Mouse (Mus musculus) myocyte (in vitro differentiated cells): Measurements from ENCODE around the gene Raet1e. TPM values are rescaled to one million over a fixed set of nuclear protein-coding genes. Genes with fewer than 3 reads are reported as not detected.
"Not testable (repeated sequence)": the region's sequence is repeated elsewhere in the genome, so short reads cannot be mapped to it uniquely, and the experiment has no call there.

Experiments used
- H3K27me3 ChIP-seq: one replicate; pipeline ENCODE4 v1.6.1; 2011; ENCODE audit not compliant: control insufficient read depth, insufficient read depth, insufficient read length
- H3K36me3 ChIP-seq: one replicate; pipeline ENCODE4 v1.6.1; 2011; ENCODE audit not compliant: control insufficient read depth, insufficient read depth
- H3K4me2 ChIP-seq: one replicate; pipeline ENCODE4 v1.6.1; 2011; ENCODE audit warnings: low read depth, control low read depth
- H3K4me3 ChIP-seq: one replicate; pipeline ENCODE4 v1.5.1; 2011; ENCODE audit warnings: mild to moderate bottlenecking, control low read depth, moderate library complexity
- H3K79me2 ChIP-seq: one replicate; pipeline ENCODE4 v1.6.1; 2011; ENCODE audit not compliant: control insufficient read depth, insufficient read depth
- H3ac ChIP-seq: one replicate; pipeline ENCODE4 v1.6.1; 2011; ENCODE audit not compliant: control insufficient read depth, insufficient read length
- CEBPB ChIP-seq: IDR thresholded peaks from 2 replicates; pipeline ENCODE4 v1.6.1; 2011; ENCODE audit warnings: mild to moderate bottlenecking, moderate library complexity; ENCODE audit not compliant: poor library complexity, insufficient read depth, severe bottlenecking
- E2F4 ChIP-seq: IDR thresholded peaks from one replicate; pipeline ENCODE4 v1.6.1; 2011; ENCODE audit warnings: mild to moderate bottlenecking, control low read depth, moderate library complexity; ENCODE audit not compliant: insufficient read depth
- MAX ChIP-seq: IDR thresholded peaks from one replicate; pipeline ENCODE4 v1.6.1; 2011; ENCODE audit warnings: low read depth, mild to moderate bottlenecking, control low read depth
- MYOD1 ChIP-seq, 3 experiments: IDR thresholded peaks; one replicate each; pipeline ENCODE4 v1.6.1; 2011; ENCODE audit warnings: control low read depth in 2 of 3, low read depth in 2 of 3, mild to moderate bottlenecking in 2 of 3, moderate library complexity in 1 of 3; ENCODE audit not compliant: insufficient read length in 2 of 3, control insufficient read depth in 1 of 3
- MYOG ChIP-seq, 3 experiments: IDR thresholded peaks; one replicate each; pipeline ENCODE4 v1.6.1; 2011; ENCODE audit warnings: control low read depth in 2 of 3, low read depth in 2 of 3, mild to moderate bottlenecking in 2 of 3; ENCODE audit not compliant: insufficient read length in 2 of 3, control insufficient read depth in 1 of 3, insufficient read depth in 1 of 3
- POLR2A ChIP-seq: IDR thresholded peaks from one replicate; pipeline ENCODE4 v1.6.1; 2011; ENCODE audit warnings: low read depth, mild to moderate bottlenecking, control low read depth, moderate library complexity; ENCODE audit not compliant: insufficient read length
- POLR2AphosphoS2 ChIP-seq: IDR thresholded peaks from one replicate; pipeline ENCODE4 v1.6.1; 2011; ENCODE audit warnings: low read depth, control low read depth; ENCODE audit not compliant: insufficient read length
- REST ChIP-seq: IDR thresholded peaks from one replicate; pipeline ENCODE4 v1.6.1; 2011; ENCODE audit warnings: mild to moderate bottlenecking, control low read depth, moderate library complexity; ENCODE audit not compliant: insufficient read depth, insufficient read length
- SRF ChIP-seq: IDR thresholded peaks from one replicate; pipeline ENCODE4 v1.6.1; 2011; ENCODE audit warnings: low read depth; ENCODE audit not compliant: control insufficient read depth, insufficient read length
- TCF12 ChIP-seq: IDR thresholded peaks from one replicate; pipeline ENCODE4 v1.6.1; 2011; ENCODE audit warnings: mild to moderate bottlenecking, control low read depth; ENCODE audit not compliant: poor library complexity, insufficient read depth, severe bottlenecking
- TCF3 ChIP-seq: IDR thresholded peaks from one replicate; pipeline ENCODE4 v1.6.1; 2011; ENCODE audit warnings: low read depth, control low read depth; ENCODE audit not compliant: insufficient read length
- USF1 ChIP-seq: IDR thresholded peaks from one replicate; pipeline ENCODE4 v1.6.1; 2011; ENCODE audit warnings: low read depth, mild to moderate bottlenecking, control low read depth, moderate library complexity
- polyA plus RNA-seq: library from polyadenylated mRNA; unstranded; fragments of >200 nt; fragmentation: generic; extraction: Trizol; gene quantifications from one replicate; pipeline ENCODE4 v1.2.1, GENCODE M21; 2012; ENCODE audit warnings: missing spikeins

Raet1e gene
- polyA plus RNA-seq, result 22.0 TPM

GRCm38 (mm10) chr10:22158310-22158999 lies at the start of gene Raet1e, which contains the start of gene H60b:
Gene Raet1e (plus strand): TSS chr10:22158569.
Gene H60b (plus strand): TSS chr10:22158586.
- H3ac ChIP-seq, H3K79me2 ChIP-seq, H3K36me3 ChIP-seq: not testable (repeated sequence)
- TF ChIP-seq POLR2A, result peak; percentile 50
- peak within 1 kb of the TSS; percentile 24 for H3K4me3 ChIP-seq
- peak within 1 kb of the TSS; percentile 78 for H3K4me2 ChIP-seq
- H3K27me3 ChIP-seq, result peaks cover 18% of the 10 kb centered on the region

DNA sequence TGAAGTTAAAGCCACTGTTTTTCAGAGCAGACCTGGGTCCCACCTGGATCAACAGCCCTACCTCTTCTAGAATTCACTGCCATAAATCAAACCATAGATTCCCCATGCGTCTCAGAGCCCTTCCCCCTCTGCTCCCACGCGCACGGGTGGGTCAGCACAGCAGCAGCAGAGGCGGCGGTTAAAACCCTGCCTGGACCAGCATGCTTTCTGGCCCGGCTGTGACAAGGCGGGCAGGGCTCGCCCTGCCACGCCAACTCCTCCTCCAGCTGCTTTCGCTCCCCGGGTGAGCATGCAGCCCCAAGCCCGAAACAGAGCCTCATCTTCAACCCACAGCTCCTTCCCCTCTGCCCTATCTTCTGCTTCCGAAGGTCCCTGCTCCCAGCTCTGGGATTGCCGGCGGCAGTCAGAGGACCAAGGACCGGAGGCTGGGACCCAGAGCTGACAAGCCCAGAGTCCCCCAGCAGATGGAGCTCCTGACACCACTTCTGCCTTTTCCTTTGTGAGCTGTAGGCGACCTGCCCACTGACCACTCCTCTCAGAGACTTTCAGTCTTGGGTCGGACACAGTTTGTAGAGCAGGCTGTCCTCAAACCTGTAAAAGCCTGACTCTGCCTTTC lies 17.6 kb upstream of the Raet1e start:
- Histone ChIP-seq H3ac (no peak overlapping the region), H3K79me2 (no peaks in the 10 kb centered on the region), H3K36me3 (no peaks in the 10 kb centered on the region), H3K27me3 (no peaks in the 10 kb centered on the region), H3K4me2 (peak overlapping the region; percentile 52), H3K4me3 (no peak overlapping the region)
- TF ChIP-seq POLR2AphosphoS2, result no peak

GRCm38 (mm10) chr10:22142194-22142593 lies 16.2 kb upstream of the Raet1e start:
- not testable (repeated sequence) for H3K79me2 ChIP-seq, H3K36me3 ChIP-seq, H3K27me3 ChIP-seq, H3K4me2 ChIP-seq, H3K4me3 ChIP-seq, H3ac ChIP-seq

- TF ChIP-seq CEBPB (no peak), REST (no peak)
- Histone ChIP-seq H3K79me2 (peaks cover 6% of the 10 kb centered on the region), H3K36me3 (no peaks in the 10 kb centered on the region), H3ac (no peak overlapping the region), H3K27me3 (no peaks in the 10 kb centered on the region), H3K4me2 (no peak overlapping the region), H3K4me3 (no peak overlapping the region)
Observed at GRCm38 (mm10) chr10:22142926-22143325, 15.4 kb upstream of the Raet1e start.

DNA sequence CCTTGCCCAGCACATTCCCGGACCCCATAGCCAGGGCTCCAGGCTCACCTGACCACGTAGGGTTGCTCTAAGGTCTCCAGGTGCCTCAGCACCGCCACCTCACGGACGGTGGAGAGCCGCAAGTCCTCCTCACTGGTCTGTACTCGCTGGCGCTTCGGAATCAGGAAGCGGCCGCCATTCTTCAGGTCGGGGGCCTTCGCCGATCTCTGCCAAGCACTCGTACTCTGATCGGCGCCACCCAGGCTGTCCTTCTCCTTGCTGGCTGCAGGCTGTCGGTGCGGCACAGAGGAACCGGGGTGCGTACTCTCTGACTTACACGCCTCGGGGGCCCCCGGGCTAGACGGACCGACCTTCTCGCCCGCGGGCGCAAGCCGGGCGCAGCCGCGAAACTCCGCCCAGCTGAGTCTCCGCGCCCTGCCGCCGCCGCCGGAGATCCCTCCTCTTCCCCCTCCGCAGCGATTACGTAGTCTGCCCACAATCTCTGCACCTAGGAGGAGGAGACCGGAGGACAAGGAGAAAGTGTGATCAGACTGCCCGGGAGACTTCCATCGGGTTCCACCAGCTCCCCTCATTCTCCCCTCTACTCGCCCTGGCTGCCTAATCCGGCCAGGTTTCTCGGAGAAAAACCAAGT lies 9.8 kb upstream of the Raet1e start:
- Histone ChIP-seq H3K36me3 (no peaks in the 10 kb centered on the region), H3K79me2 (peaks cover 6% of the 10 kb centered on the region), H3ac (peak overlapping the region; percentile 6), H3K4me2 (peak overlapping the region; percentile 88), H3K27me3 (peaks cover 23% of the 10 kb centered on the region), H3K4me3 (peak overlapping the region; percentile 92)
- TF ChIP-seq TCF3 (no peak), REST (no peak), CEBPB (no peak), MAX (no peak), MYOD1 (IDR thresholded peaks at IDR 0.05; ENCODE audit: control insufficient read depth in 1 of 3, insufficient read length in 2 of 3, low read depth in 2 of 3) (no peak), E2F4 (no peak), POLR2A (peak; percentile 73), MYOG (IDR thresholded peaks at IDR 0.05; ENCODE audit: control insufficient read depth in 1 of 3, insufficient read depth in 1 of 3, insufficient read length in 2 of 3, low read depth in 2 of 3) (no peak), USF1 (no peak), POLR2AphosphoS2 (peak; percentile 64), SRF (no peak), TCF12 (no peak)

DNA sequence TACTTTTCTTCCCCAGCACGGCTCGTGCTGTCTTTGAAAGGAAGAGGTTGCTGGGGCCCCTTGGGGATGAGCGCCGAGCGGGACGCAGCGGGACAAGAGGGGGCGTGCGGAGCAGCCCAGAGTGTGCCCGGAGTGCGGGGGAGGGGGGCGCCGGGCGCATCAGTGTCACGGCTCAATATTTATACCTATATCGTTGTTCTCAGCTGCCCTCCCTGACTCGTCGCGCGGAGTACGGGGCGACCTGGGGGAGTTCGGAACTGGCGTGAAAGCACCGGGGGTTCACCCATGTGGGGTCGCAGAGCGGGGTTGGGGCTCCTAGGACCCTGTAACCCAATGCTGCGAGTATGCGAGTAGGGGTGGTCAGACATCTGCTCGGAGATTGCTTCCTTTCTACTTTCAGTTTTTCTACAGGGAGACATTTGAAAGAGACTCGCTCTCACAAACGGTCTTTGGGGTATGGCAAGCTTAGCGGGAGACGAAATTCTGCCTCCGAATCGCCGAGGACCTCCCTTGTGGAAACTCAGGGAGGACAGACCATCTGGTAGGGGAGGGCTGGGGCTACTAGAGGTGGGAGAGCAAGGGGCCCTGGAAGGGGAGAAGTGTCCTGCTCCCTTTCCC lies 9.2 kb upstream of the Raet1e start, which contains the start of gene E030030I06Rik:
Gene E030030I06Rik, minus strand, starts transcription at position 198 of the 618 bp plus-strand sequence.
- H3K27me3 ChIP-seq, result peaks cover 26% of the 10 kb centered on the region
- peak within 1 kb of the TSS; percentile 92 for H3K4me3 ChIP-seq
- no peak for TF ChIP-seq MYOD1 (IDR thresholded peaks at IDR 0.05; ENCODE audit: control insufficient read depth in 1 of 3, insufficient read length in 2 of 3, low read depth in 2 of 3)
- TF ChIP-seq TCF3, result no peak
- peak within 1 kb of the TSS; percentile 88 for H3K4me2 ChIP-seq
- peak within 1 kb of the TSS; percentile 6 for H3ac ChIP-seq
- H3K79me2 ChIP-seq, result peaks cover 6% of the 10 kb centered on the region
- H3K36me3 ChIP-seq, result no peaks in the 10 kb centered on the region
